Mouse (Mus musculus) forebrain, embryonic 14.5 days (tissue): Measurements from ENCODE around the gene Msi1. TPM values are rescaled to one million over a fixed set of nuclear protein-coding genes. Genes with fewer than 3 reads are reported as not detected.
"Not testable (repeated sequence)": the region's sequence is repeated elsewhere in the genome, so short reads cannot be mapped to it uniquely, and the experiment has no call there.

Experiments
- ATAC-seq: fragments of 200-750 bp; cut with Nextera tagmentation; 2 replicates; pipeline ENCODE4 v1.8.0; 2017; ENCODE audit warnings: mild to moderate bottlenecking, moderate library complexity
- DNase-seq: peaks from one replicate; pipeline ENCODE4 v3.0.0-alpha.2; 2015; ENCODE audit warnings: low spot score
- H3K27ac ChIP-seq: fragments of 300-500 bp; sonication (generic); 2 replicates; pipeline ENCODE4 v1.5.1; 2014; ENCODE audit warnings: low read depth, mild to moderate bottlenecking, control low read depth, low read length, moderate library complexity
- H3K27me3 ChIP-seq: fragments of 300-500 bp; sonication (generic); replicated peaks from 2 replicates; pipeline ENCODE4 v1.6.1; 2014; ENCODE audit warnings: low read length, control low read depth, mixed read lengths; ENCODE audit not compliant: control insufficient read depth, insufficient read depth
- H3K36me3 ChIP-seq: fragments of 300-500 bp; sonication (generic); 2 replicates; pipeline ENCODE4 v1.6.1; 2014; ENCODE audit warnings: low read length, control low read depth; ENCODE audit not compliant: control insufficient read depth, insufficient read depth
- H3K4me1 ChIP-seq: fragments of 300-500 bp; sonication (generic); 2 replicates; pipeline ENCODE4 v1.6.1; 2014; ENCODE audit warnings: antibody characterized with exemption, low read length, control low read depth; ENCODE audit not compliant: control insufficient read depth, insufficient read depth
- H3K4me2 ChIP-seq: fragments of 300-500 bp; sonication (generic); 2 replicates; pipeline ENCODE4 v1.6.1; 2014; ENCODE audit warnings: mild to moderate bottlenecking, control low read depth, low read length
- H3K4me3 ChIP-seq: fragments of 300-500 bp; sonication (generic); 2 replicates; pipeline ENCODE4 v1.5.1; 2014; ENCODE audit warnings: low read depth, low read length, control low read depth
- H3K9ac ChIP-seq: fragments of 300-500 bp; sonication (generic); 2 replicates; pipeline ENCODE4 v1.6.1; 2014; ENCODE audit warnings: mild to moderate bottlenecking, low read length, control low read depth, moderate library complexity
- H3K9me3 ChIP-seq: fragments of 300-500 bp; sonication (generic); replicated peaks from 2 replicates; pipeline ENCODE4 v1.6.1; 2016; ENCODE audit warnings: low read length, control low read depth, mixed read lengths; ENCODE audit not compliant: control insufficient read depth
- WGBS: fragments of 180-500 bp; shearing (Covaris S2); extraction: QIAGEN DNeasy Blood & Tissue Kit; methylation state at CpG from one replicate; pipeline ENCODE4 v1.1.7; 2014; 5-methylcytosine and 5-hydroxymethylcytosine counted together
- polyA plus RNA-seq: library from polyadenylated mRNA; unstranded; fragments of >200 nt; fragmentation: Nextera tagmentation; extraction: Ambion mirVana; gene quantifications from 2 replicates; pipeline ENCODE4 v1.2.1, GENCODE M21; 2014

The Msi1 gene
- polyA plus RNA-seq, 1 experiment from 2014 or later, result 63.3 TPM

GRCm38 (mm10) chr5:115489699-115490637 lies 60.6 kb downstream of the Msi1 start:
- Histone ChIP-seq H3K9me3 (no peaks in the 10 kb centered on the region), H3K4me3 (peak overlapping the region; percentile 35), H3K4me2 (peak overlapping the region; percentile 75), H3K27ac (peak overlapping the region; percentile 100), H3K36me3 (no peaks in the 10 kb centered on the region), H3K4me1 (peaks cover 9% of the 10 kb centered on the region), H3K9ac (peak overlapping the region; percentile 75), H3K27me3 (no peaks in the 10 kb centered on the region)
- ATAC-seq, result peak; percentile 82
- DNase-seq, result peak; percentile 93
- under 1% methylated on average over 50 of the region's 50 CpGs for whole genome bisulfite sequencing

- no peak for DNase-seq
- no peak overlapping the region for H3K4me3 ChIP-seq
- H3K27me3 ChIP-seq, result no peaks in the 10 kb centered on the region
- H3K9ac ChIP-seq, result peak overlapping the region; percentile 32; the same call in 1 of the 2 replicates
- no peaks in the 10 kb centered on the region for H3K36me3 ChIP-seq
- ATAC-seq, result no peak
- peak overlapping the region; percentile 27; the same call in 1 of the 2 replicates for H3K27ac ChIP-seq
- H3K4me1 ChIP-seq, result peaks cover 9% of the 10 kb centered on the region
- 7% methylated on average over 8 of the region's 8 CpGs for WGBS
- H3K4me2 ChIP-seq, result peak overlapping the region; percentile 75
- no peaks in the 10 kb centered on the region for H3K9me3 ChIP-seq
These were observed 61.2 kb downstream of the Msi1 start for GRCm38 (mm10) chr5:115490638-115491000.

- peaks cover 9% of the 10 kb centered on the region for H3K4me1 ChIP-seq
- no peak overlapping the region for H3K9ac ChIP-seq
- no peak overlapping the region for H3K27ac ChIP-seq
- no peak for ATAC-seq
- H3K4me2 ChIP-seq, result peak overlapping the region; percentile 75; the same call in 1 of the 2 replicates
- H3K36me3 ChIP-seq, result no peaks in the 10 kb centered on the region
- no peaks in the 10 kb centered on the region for H3K9me3 ChIP-seq
- DNase-seq, result no peak
- H3K27me3 ChIP-seq, result no peaks in the 10 kb centered on the region
- no peak overlapping the region for H3K4me3 ChIP-seq
- 31% methylated on average over 5 of the region's 5 CpGs for WGBS
These were observed 61.7 kb downstream of the Msi1 start for GRCm38 (mm10) chr5:115491076-115491475.

GRCm38 (mm10) chr5:115491771-115492322 lies 62.4 kb downstream of the Msi1 start:
- H3K4me2 ChIP-seq, result peak overlapping the region; percentile 40
- ATAC-seq (no peak), DNase-seq (no peak)
- peaks cover 9% of the 10 kb centered on the region for H3K4me1 ChIP-seq
- H3K9me3 ChIP-seq, result no peaks in the 10 kb centered on the region
- 4% methylated on average over 28 of the region's 28 CpGs for WGBS
- H3K4me3 ChIP-seq, result peak overlapping the region; percentile 7; the same call in 1 of the 2 replicates
- peak overlapping the region; percentile 41 for H3K9ac ChIP-seq
- no peak overlapping the region for H3K27ac ChIP-seq
- H3K36me3 ChIP-seq, result no peaks in the 10 kb centered on the region
- H3K27me3 ChIP-seq, result no peaks in the 10 kb centered on the region

GRCm38 (mm10) chr5:115492711-115493335 lies 63.4 kb downstream of the Msi1 start:
- H3K4me2 ChIP-seq, result no peak overlapping the region
- no peaks in the 10 kb centered on the region for H3K27me3 ChIP-seq
- H3K27ac ChIP-seq, result no peak overlapping the region
- 80% methylated on average over 6 of the region's 6 CpGs for WGBS
- peaks cover 9% of the 10 kb centered on the region for H3K4me1 ChIP-seq
- H3K36me3 ChIP-seq, result no peaks in the 10 kb centered on the region
- ATAC-seq (no peak), DNase-seq (no peak)
- H3K4me3 ChIP-seq, result no peak overlapping the region
- no peaks in the 10 kb centered on the region for H3K9me3 ChIP-seq
- no peak overlapping the region for H3K9ac ChIP-seq

- Histone ChIP-seq H3K4me2 (no peak overlapping the region), H3K4me3 (no peak overlapping the region), H3K9ac (no peak overlapping the region), H3K36me3 (no peaks in the 10 kb centered on the region), H3K4me1 (peaks cover 9% of the 10 kb centered on the region), H3K9me3 (no peaks in the 10 kb centered on the region), H3K27me3 (no peaks in the 10 kb centered on the region), H3K27ac (no peak overlapping the region)
- WGBS, result 43% methylated on average over 5 of the region's 5 CpGs
- no peak for ATAC-seq
- no peak for DNase-seq
These were observed 64.0 kb downstream of the Msi1 start for GRCm38 (mm10) chr5:115493441-115493840.

GRCm38 (mm10) chr5:115495618-115496017 lies 66.2 kb downstream of the Msi1 start:
- H3K27ac ChIP-seq, H3K36me3 ChIP-seq, H3K4me1 ChIP-seq, H3K9me3 ChIP-seq, H3K4me2 ChIP-seq, H3K9ac ChIP-seq, DNase-seq, H3K4me3 ChIP-seq, ATAC-seq, H3K27me3 ChIP-seq: not testable (repeated sequence)
- WGBS, result 84% methylated on average over 3 of the region's 3 CpGs

GRCm38 (mm10) chr5:115497033-115497432 lies 67.6 kb downstream of the Msi1 start:
- Histone ChIP-seq H3K27me3 (no peaks in the 10 kb centered on the region), H3K27ac (no peak overlapping the region), H3K9ac (no peak overlapping the region), H3K4me3 (no peak overlapping the region), H3K4me2 (no peak overlapping the region), H3K4me1 (peaks cover 3% of the 10 kb centered on the region), H3K36me3 (no peaks in the 10 kb centered on the region), H3K9me3 (no peaks in the 10 kb centered on the region)
- ATAC-seq (no peak), DNase-seq (no peak)
- 80% methylated on average over 7 of the region's 7 CpGs for WGBS
